Mouse (Mus musculus) adrenal gland, postnatal 25 days (tissue): ENCODE results near the gene Ltc4s. TPM values are rescaled to one million over a fixed set of nuclear protein-coding genes. Genes with fewer than 3 reads are reported as not detected.
A peak's percentile ranks its signal among the peaks of the same experiment; 100 is the strongest.

Experiments used
- DNase-seq: peaks from one replicate; pipeline ENCODE4 v3.0.0; 2021; ENCODE audit warnings: mixed read lengths
- total RNA-seq: library from RNA; stranded (reverse); gene quantifications from 2 replicates; pipeline ENCODE4 v1.2.3, GENCODE M21; 2021

Gene Ltc4s
- total RNA-seq, 1 experiment from 2014 or later: 7.5 TPM

GRCm38 (mm10) chr11:50245269-50245668, 6.9 kb upstream of the Ltc4s start:
- DNase-seq: no peak

- DNase-seq: no peak
Measured at GRCm38 (mm10) chr11:50243926-50244325, 5.5 kb upstream of the Ltc4s start.

- no peak for DNase-seq
Measured at GRCm38 (mm10) chr11:50240235-50240911, 2.0 kb upstream of the Ltc4s start.

- DNase-seq: no peak
Measured at GRCm38 (mm10) chr11:50238821-50239791, 690 bp upstream of the Ltc4s start.

GRCm38 (mm10) chr11:50236937-50237835, 1.2 kb downstream of the Ltc4s start:
- DNase-seq: no peak

- DNase-seq: peak; percentile 93
Measured at GRCm38 (mm10) chr11:50236540-50236936, 1.9 kb downstream of the Ltc4s start.

GRCm38 (mm10) chr11:50234606-50235005, 3.8 kb downstream of the Ltc4s start:
- no peak for DNase-seq

- no peak for DNase-seq
Measured at GRCm38 (mm10) chr11:50233993-50234392, 4.4 kb downstream of the Ltc4s start.

- no peak for DNase-seq
Measured at GRCm38 (mm10) chr11:50233022-50233421, 5.4 kb downstream of the Ltc4s start.

GRCm38 (mm10) chr11:50231411-50231810, 7.0 kb downstream of the Ltc4s start:
- DNase-seq: no peak

GRCm38 (mm10) chr11:50230481-50231304, 7.7 kb downstream of the Ltc4s start:
- no peak for DNase-seq

- DNase-seq: peak; percentile 75
Measured at GRCm38 (mm10) chr11:50229252-50229910, 9.0 kb downstream of the Ltc4s start.

GRCm38 (mm10) chr11:50228772-50229171, 9.6 kb downstream of the Ltc4s start:
- no peak for DNase-seq

GRCm38 (mm10) chr11:50227736-50228135, 10.7 kb downstream of the Ltc4s start:
- DNase-seq: no peak

GRCm38 (mm10) chr11:50227226-50227625, 11.2 kb downstream of the Ltc4s start:
- DNase-seq: no peak

GRCm38 (mm10) chr11:50226406-50226805, 12.0 kb downstream of the Ltc4s start:
- DNase-seq: no peak

- peak; percentile 61 for DNase-seq
Measured at GRCm38 (mm10) chr11:50225611-50226378, 12.6 kb downstream of the Ltc4s start.

- DNase-seq: peak; percentile 93
Measured at GRCm38 (mm10) chr11:50224671-50225530, 13.5 kb downstream of the Ltc4s start.
